Mouse (Mus musculus) lung, postnatal 25 days (tissue): ENCODE measurements around the gene Ddx4.

Experiments
- DNase-seq: peaks from one replicate; pipeline ENCODE4 v3.0.0; 2022; ENCODE audit warnings: low spot score

The Ddx4 gene

GRCm38 (mm10) chr13:112652205-112652604, at the start of gene Ddx4:
Gene Ddx4, minus strand, starts transcription at chr13:112652475.
- DNase-seq = no peak

GRCm38 (mm10) chr13:112701256-112701655, 49.0 kb upstream of the Ddx4 start:
- no peak for DNase-seq

- no peak for DNase-seq
Observed at GRCm38 (mm10) chr13:112695526-112696240, 43.4 kb upstream of the Ddx4 start.

GRCm38 (mm10) chr13:112692870-112693553, 40.7 kb upstream of the Ddx4 start:
- no peak for DNase-seq

- DNase-seq = no peak
Observed at GRCm38 (mm10) chr13:112686155-112686554, 33.9 kb upstream of the Ddx4 start.

- DNase-seq = no peak
Observed at GRCm38 (mm10) chr13:112683970-112684369, 31.7 kb upstream of the Ddx4 start.

- no peak for DNase-seq
Observed at GRCm38 (mm10) chr13:112683312-112683711, 31.0 kb upstream of the Ddx4 start.

- DNase-seq = no peak
Observed at GRCm38 (mm10) chr13:112678154-112678553, 25.9 kb upstream of the Ddx4 start.

- peak; percentile 80 for DNase-seq
Observed at GRCm38 (mm10) chr13:112673899-112674447, 21.7 kb upstream of the Ddx4 start.

- DNase-seq = no peak
Observed at GRCm38 (mm10) chr13:112672797-112673196, 20.5 kb upstream of the Ddx4 start.

- DNase-seq = no peak
Observed at GRCm38 (mm10) chr13:112671708-112672107, 19.4 kb upstream of the Ddx4 start.

GRCm38 (mm10) chr13:112667215-112667614, 14.9 kb upstream of the Ddx4 start:
- no peak for DNase-seq

- peak; percentile 39 for DNase-seq
Observed at GRCm38 (mm10) chr13:112666433-112667024, 14.3 kb upstream of the Ddx4 start.

- no peak for DNase-seq
Observed at GRCm38 (mm10) chr13:112661687-112662086, 9.4 kb upstream of the Ddx4 start.

- DNase-seq = peak; percentile 96
Observed at GRCm38 (mm10) chr13:112660574-112661381, 8.5 kb upstream of the Ddx4 start, which contains the start of gene Slc38a9. Gene Slc38a9, plus strand, starts transcription at chr13:112660751.

GRCm38 (mm10) chr13:112659986-112660573, 7.8 kb upstream of the Ddx4 start:
- no peak for DNase-seq

GRCm38 (mm10) chr13:112651183-112651582, 1.1 kb downstream of the Ddx4 start:
- DNase-seq = no peak

- DNase-seq = no peak
Observed at GRCm38 (mm10) chr13:112645529-112646186, 6.6 kb downstream of the Ddx4 start.

GRCm38 (mm10) chr13:112644996-112645395, 7.3 kb downstream of the Ddx4 start:
- DNase-seq = no peak

- no peak for DNase-seq
Observed at GRCm38 (mm10) chr13:112642897-112643296, 9.4 kb downstream of the Ddx4 start.

- DNase-seq = no peak
Observed at GRCm38 (mm10) chr13:112639111-112639510, 13.2 kb downstream of the Ddx4 start.
